26 mouse cellular contexts compared by ENCODE assay signal in the genomic region with DNA sequence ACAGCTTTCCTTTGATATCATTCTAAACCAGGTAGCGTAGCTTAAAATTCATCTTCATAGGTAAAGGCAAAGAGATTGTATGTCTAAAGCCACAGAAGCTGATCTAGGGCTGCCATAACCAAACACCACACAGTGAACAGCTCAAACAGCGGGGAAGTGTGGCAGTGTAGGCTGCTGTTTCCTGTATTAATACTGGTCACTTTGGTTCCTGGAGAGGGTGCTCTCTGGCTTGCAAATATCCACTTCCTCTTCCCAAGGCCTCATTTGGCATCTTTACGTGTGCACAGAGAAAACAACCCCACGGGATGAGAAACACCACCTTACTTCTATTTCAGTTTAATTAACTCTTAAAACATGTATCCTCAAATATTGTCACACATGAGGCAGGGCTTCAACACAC. TPM values are rescaled to one million over a fixed set of nuclear protein-coding genes. Genes with fewer than 3 reads are reported as not detected.
DNase-seq lines count a peak whose midpoint lies in the region; ATAC-seq lines count a peak whose summit lies in the region.
"Had no signal": no experiment of that assay in that cellular context is flagged by ENCODE, and none has a peak within 500 bp of the region (broad histone marks: within the 10 kb centered on the region; RNA-seq: fewer than 3 reads in every experiment).

No protein-coding gene starts in this region.

- no peak overlapping the region for H3K4me2 ChIP-seq in heart, embryonic 12.5 days
- H3K4me2 ChIP-seq: forebrain, embryonic 13.5 days; heart, embryonic 11.5 days; hindbrain, embryonic 13.5 days; intestine, embryonic 15.5 days had no signal

- 80% methylated on average over 4 of the region's 4 CpGs for WGBS in heart, embryonic 12.5 days
- WGBS in heart, embryonic 10.5 days, result 81% methylated on average over 4 of the region's 4 CpGs

- peak overlapping the region; percentile 39; the same call in 1 of the 2 replicates for H3K27ac ChIP-seq in heart, embryonic 12.5 days (ENCODE audit: poor library complexity, severe bottlenecking)
- no peak overlapping the region for H3K27ac ChIP-seq in heart, embryonic 10.5 days
- H3K27ac ChIP-seq: forebrain, embryonic 10.5 days; forebrain, embryonic 13.5 days; gastrocnemius, adult 2 months; hindbrain, embryonic 10.5 days; hindbrain, embryonic 13.5 days; intestine, embryonic 15.5 days had no signal

- H3K36me3 ChIP-seq in heart, embryonic 12.5 days, result peaks cover 47% of the 10 kb centered on the region
- peaks cover 33% of the 10 kb centered on the region; the same call in 1 of the 2 replicates for H3K36me3 ChIP-seq in heart, embryonic 10.5 days
- H3K36me3 ChIP-seq: forebrain, embryonic 10.5 days; hindbrain, embryonic 10.5 days; hindbrain, embryonic 13.5 days; intestine, embryonic 15.5 days had no signal

- DNase-seq in heart, embryonic 10.5 days (ENCODE audit: low spot score), result no peak
- peak; percentile 28 for DNase-seq in 416B (ENCODE audit: low read depth)
- DNase-seq in right cerebral cortex, postnatal 4 days, result no peak
- DNase-seq in embryo, embryonic 9.5 days (ENCODE audit: extremely low spot score), result no peak
- DNase-seq: adrenal gland, postnatal 10 days; adrenal gland, postnatal 36 days; cerebellum, adult 2 months; cerebellum, adult 9-11 months; cerebellum, postnatal 25 days; embryo, embryonic 11 days; forebrain, postnatal 0 days; gastrocnemius, adult 2 months; gastrocnemius, postnatal 14 days; heart, adult 18-20 months; kidney, adult 11 months had no signal

- no peaks in the 10 kb centered on the region for H3K27me3 ChIP-seq in heart, embryonic 12.5 days (replicated peaks)
- no peaks in the 10 kb centered on the region for H3K27me3 ChIP-seq in heart, embryonic 10.5 days (ENCODE audit: insufficient read depth, poor library complexity, severe bottlenecking)
- H3K27me3 ChIP-seq: forebrain, embryonic 13.5 days; hindbrain, embryonic 13.5 days; intestine, embryonic 15.5 days; Patski had no signal

- no peak overlapping the region for H3K9ac ChIP-seq in heart, embryonic 12.5 days
- H3K9ac ChIP-seq: forebrain, embryonic 13.5 days; forebrain, postnatal 0 days; hindbrain, embryonic 13.5 days; intestine, embryonic 15.5 days had no signal

- no peak overlapping the region for H3K4me3 ChIP-seq in heart, embryonic 12.5 days
- no peak overlapping the region for H3K4me3 ChIP-seq in heart, embryonic 10.5 days
- H3K4me3 ChIP-seq: forebrain, embryonic 10.5 days; forebrain, embryonic 13.5 days; gastrocnemius, adult 2 months; hindbrain, embryonic 10.5 days; hindbrain, embryonic 13.5 days; intestine, embryonic 15.5 days had no signal

- no peak for ATAC-seq in heart, embryonic 12.5 days (ENCODE audit: insufficient number of reproducible peaks, low FRiP score)
- ATAC-seq in common myeloid progenitor, adult 5-6 weeks (replicated peaks; ENCODE audit: low read depth, poor library complexity, severe bottlenecking), result peak; percentile 52; the same call in 1 of the 2 replicates
- ATAC-seq in megakaryocyte progenitor cell, adult 5-6 weeks (replicated peaks; ENCODE audit: poor library complexity), result peak; percentile 79
- ATAC-seq: forebrain, embryonic 13.5 days; forebrain, postnatal 0 days; hindbrain, embryonic 16.5 days; intestine, embryonic 15.5 days; Patski had no signal

- H3K4me1 ChIP-seq in heart, embryonic 12.5 days (replicated peaks), result peaks cover 19% of the 10 kb centered on the region
- peaks cover 25% of the 10 kb centered on the region for H3K4me1 ChIP-seq in heart, embryonic 10.5 days
- H3K4me1 ChIP-seq: forebrain, embryonic 13.5 days; hindbrain, embryonic 10.5 days; hindbrain, embryonic 13.5 days; intestine, embryonic 15.5 days had no signal

- H3K9me3 ChIP-seq in heart, embryonic 12.5 days (replicated peaks), result peaks cover 4% of the 10 kb centered on the region; the same call in 1 of the 2 replicates
- no peaks in the 10 kb centered on the region for H3K9me3 ChIP-seq in heart, embryonic 10.5 days
- H3K9me3 ChIP-seq: forebrain, embryonic 13.5 days; hindbrain, embryonic 10.5 days; hindbrain, embryonic 13.5 days; intestine, embryonic 15.5 days had no signal

RNA-seq across cellular contexts. Expression of gene Tfpi, which starts 9.2 kb away (rescaled TPM):
- 78.8 and 80.0 TPM in 2 replicates for polyA plus RNA-seq in heart, embryonic 12.5 days (2016; fragmentation: Nextera tagmentation; extraction: Ambion mirVana)
- polyA plus RNA-seq in heart, embryonic 10.5 days (2016; fragmentation: Nextera tagmentation; extraction: Ambion mirVana), result 56.5 and 68.8 TPM in 2 replicates
- total RNA-seq in common myeloid progenitor, adult 5-6 weeks (2017), result 50.3 and 86.0 TPM in 2 replicates
- total RNA-seq in megakaryocyte progenitor cell, adult 5-6 weeks (2015), result 68.1 and 70.0 TPM in 2 replicates
- 56.1 and 62.7 TPM in 2 replicates for total RNA-seq in megakaryocyte progenitor cell, adult 5-6 weeks (2017)

RNA-seq across cellular contexts. Expression of gene Calcrl, which starts 42.2 kb away (rescaled TPM):
- 65.1 and 69.5 TPM in 2 replicates for polyA plus RNA-seq in heart, embryonic 12.5 days (2016; fragmentation: Nextera tagmentation; extraction: Ambion mirVana)
- polyA plus RNA-seq in heart, embryonic 10.5 days (2016; fragmentation: Nextera tagmentation; extraction: Ambion mirVana), result 37.7 and 52.7 TPM in 2 replicates
- 100 and 111 TPM in 2 replicates for total RNA-seq in common myeloid progenitor, adult 5-6 weeks (2017)
- total RNA-seq in megakaryocyte progenitor cell, adult 5-6 weeks (2015), result 11.1 and 17.5 TPM in 2 replicates
- total RNA-seq in megakaryocyte progenitor cell, adult 5-6 weeks (2017), result 41.4 and 51.3 TPM in 2 replicates
- polyA plus RNA-seq: Patski had no signal
